Mouse (Mus musculus): ENCODE measurements around the gene Lime1. TPM values are rescaled to one million over a fixed set of nuclear protein-coding genes. Genes with fewer than 3 reads are reported as not detected.

Gene Lime1
- total RNA-seq, 2 experiments from 2014 or later = 13.4 to 18.1 TPM

- DNase-seq = no peak
Observed at GRCm38 (mm10) chr2:181391022-181391421, 11.1 kb downstream of the Lime1 start.

GRCm38 (mm10) chr2:181391541-181391940 is 11.7 kb downstream of the Lime1 start:
- DNase-seq = no peak

GRCm38 (mm10) chr2:181392600-181393213 is 12.8 kb downstream of the Lime1 start:
- peak; percentile 91 for DNase-seq

GRCm38 (mm10) chr2:181394086-181394485 is 14.2 kb downstream of the Lime1 start:
- peak in 1 of 2 experiments; percentile 54 for DNase-seq

- peak; percentile 43 to 62 for DNase-seq
Observed at GRCm38 (mm10) chr2:181397207-181397761, 17.4 kb downstream of the Lime1 start.

- no peak for DNase-seq
Observed at GRCm38 (mm10) chr2:181401497-181401896, 21.6 kb downstream of the Lime1 start.

GRCm38 (mm10) chr2:181403722-181404121 is 23.8 kb downstream of the Lime1 start:
- DNase-seq = no peak

GRCm38 (mm10) chr2:181409643-181410042 is 29.8 kb downstream of the Lime1 start:
- DNase-seq = no peak

- DNase-seq = peak; percentile 78 to 85
Observed at GRCm38 (mm10) chr2:181410760-181411473, 31.0 kb downstream of the Lime1 start.

GRCm38 (mm10) chr2:181413141-181413540 is 33.3 kb downstream of the Lime1 start:
- peak in 1 of 2 experiments; percentile 31 for DNase-seq

GRCm38 (mm10) chr2:181415945-181416344 is 36.1 kb downstream of the Lime1 start:
- peak; percentile 82 to 86 for DNase-seq

GRCm38 (mm10) chr2:181419359-181419758 is 39.5 kb downstream of the Lime1 start:
- no peak for DNase-seq

GRCm38 (mm10) chr2:181420426-181420825 is 40.5 kb downstream of the Lime1 start:
- no peak for DNase-seq

GRCm38 (mm10) chr2:181420903-181421638 is 41.2 kb downstream of the Lime1 start:
- no peak for DNase-seq

- no peak for DNase-seq
Observed at GRCm38 (mm10) chr2:181423834-181424233, 44.0 kb downstream of the Lime1 start.

Other genes starting within 250 kb of the Lime1 start
- gene Kcnq2, start 244.8 kb upstream of the Lime1 start, total RNA-seq (2021) = 1 to 10 TPM; 3.2 to 4.4 TPM
- gene Eef1a2, start 223.1 kb upstream of the Lime1 start, total RNA-seq (2021) = 10 to 100 TPM; 33.0 to 40.3 TPM
- 10 to 100 TPM; 76.6 to 81.8 TPM for gene Ppdpf, start 192.8 kb upstream of the Lime1 start, total RNA-seq (2021)
- gene Ptk6, start 177.3 kb upstream of the Lime1 start, total RNA-seq (2021) = not detected
- gene Srms, start 166.9 kb upstream of the Lime1 start, total RNA-seq (2021) = under 1 TPM; 0.53 to 0.66 TPM
- gene Fndc11, start 160.1 kb upstream of the Lime1 start, total RNA-seq (2021) = not detected
- 10 to 100 TPM; 19.3 to 28.7 TPM for gene Helz2, start 138.1 kb upstream of the Lime1 start, total RNA-seq (2021)
- 10 to 100 TPM; 14.5 to 22.0 TPM for gene Gmeb2, start 92.0 kb upstream of the Lime1 start, total RNA-seq (2021)
- gene Stmn3, start 65.6 kb upstream of the Lime1 start, total RNA-seq (2021) = 10 to 100 TPM; 10.3 to 11.7 TPM
- gene Rtel1, start 60.3 kb upstream of the Lime1 start, total RNA-seq (2021) = 10 to 100 TPM; 26.5 to 32.1 TPM
- 10 to 100 TPM; 34.8 to 47.3 TPM for gene Zgpat, start 15.2 kb upstream of the Lime1 start, total RNA-seq (2021)
- gene Arfrp1, start 14.7 kb upstream of the Lime1 start, total RNA-seq (2021) = 10 to 100 TPM; 38.9 to 45.5 TPM
- gene Zbtb46, start 79.3 kb downstream of the Lime1 start, total RNA-seq (2021) = 10 to 100 TPM; 16.7 to 17.5 TPM
- not detected for gene Abhd16b, start 113.1 kb downstream of the Lime1 start, total RNA-seq (2021)
- 100 to 1,000 TPM; 104 to 114 TPM for gene Tpd52l2, start 117.1 kb downstream of the Lime1 start, total RNA-seq (2021)
- gene Dnajc5, start 140.4 kb downstream of the Lime1 start, total RNA-seq (2021) = 10 to 100 TPM; 92.9 to 93.7 TPM
- 10 to 100 TPM; 77.0 to 79.8 TPM for gene Uckl1, start 204.8 kb downstream of the Lime1 start, total RNA-seq (2021)
- gene Prpf6, start 211.8 kb downstream of the Lime1 start, total RNA-seq (2021) = 10 to 100 TPM; 61.8 to 66.9 TPM
- gene Zfp512b, start 212.7 kb downstream of the Lime1 start, total RNA-seq (2021) = 10 to 100 TPM; 43.1 to 61.3 TPM
- 10 to 100 TPM; 13.8 to 14.7 TPM for gene Samd10, start 219.1 kb downstream of the Lime1 start, total RNA-seq (2021)